Mouse (Mus musculus) stomach, embryonic 14.5 days (tissue): ENCODE results near the gene Plppr3. TPM values are rescaled to one million over a fixed set of nuclear protein-coding genes. Genes with fewer than 3 reads are reported as not detected.
"Not testable (repeated sequence)": the region's sequence is repeated elsewhere in the genome, so short reads cannot be mapped to it uniquely, and the experiment has no call there.

ENCODE experiments used
- ATAC-seq: fragments of 200-750 bp; cut with Nextera tagmentation; 2 replicates; pipeline ENCODE4 v1.8.0; 2017; ENCODE audit warnings: low read depth, moderate TSS enrichment; ENCODE audit not compliant: insufficient number of reproducible peaks, insufficient read depth, low FRiP score
- H3K27ac ChIP-seq: fragments of 300-500 bp; sonication (generic); 2 replicates; pipeline ENCODE4 v1.5.1; 2014; ENCODE audit warnings: mild to moderate bottlenecking, low read length, moderate library complexity, mixed read lengths
- H3K27me3 ChIP-seq: fragments of 300-500 bp; sonication (generic); 2 replicates; pipeline ENCODE4 v1.6.1; 2014; ENCODE audit warnings: low read length, control low read depth, mixed read lengths; ENCODE audit not compliant: control insufficient read depth, insufficient read depth
- H3K36me3 ChIP-seq: fragments of 300-500 bp; sonication (generic); 2 replicates; pipeline ENCODE4 v1.6.1; 2014; ENCODE audit warnings: mild to moderate bottlenecking, control low read depth, low read length, moderate library complexity, mixed read lengths; ENCODE audit not compliant: control insufficient read depth, insufficient read depth
- H3K4me1 ChIP-seq: fragments of 300-500 bp; sonication (generic); 2 replicates; pipeline ENCODE4 v1.6.1; 2014; ENCODE audit warnings: low read length, control low read depth, mixed read lengths; ENCODE audit not compliant: control insufficient read depth, insufficient read depth
- H3K4me2 ChIP-seq: fragments of 300-500 bp; sonication (generic); replicated peaks from 2 replicates; pipeline ENCODE4 v1.6.1; 2014; ENCODE audit warnings: low read depth, low read length, control low read depth
- H3K4me3 ChIP-seq: fragments of 300-500 bp; sonication (generic); 2 replicates; pipeline ENCODE4 v1.5.1; 2014; ENCODE audit warnings: low read depth, low read length, control low read depth
- H3K9ac ChIP-seq: fragments of 300-500 bp; sonication (generic); replicated peaks from 2 replicates; pipeline ENCODE4 v1.6.1; 2014; ENCODE audit warnings: low read depth, mild to moderate bottlenecking, control low read depth, low read length, moderate library complexity, mixed read lengths
- H3K9me3 ChIP-seq: fragments of 300-500 bp; sonication (generic); 2 replicates; pipeline ENCODE4 v1.6.1; 2016; ENCODE audit warnings: low read depth, low read length, control low read depth; ENCODE audit not compliant: control insufficient read depth
- WGBS: fragments of 180-500 bp; shearing (Covaris S2); extraction: QIAGEN DNeasy Blood & Tissue Kit; methylation state at CpG from one replicate; pipeline ENCODE4 v1.1.7; 2014; 5-methylcytosine and 5-hydroxymethylcytosine counted together
- polyA plus RNA-seq: library from polyadenylated mRNA; unstranded; fragments of >200 nt; fragmentation: Nextera tagmentation; extraction: Ambion mirVana; gene quantifications from 2 replicates; pipeline ENCODE4 v1.2.1, GENCODE M21; 2014

The Plppr3 gene
- polyA plus RNA-seq, 1 experiment from 2014 or later = 51.7 TPM

DNA sequence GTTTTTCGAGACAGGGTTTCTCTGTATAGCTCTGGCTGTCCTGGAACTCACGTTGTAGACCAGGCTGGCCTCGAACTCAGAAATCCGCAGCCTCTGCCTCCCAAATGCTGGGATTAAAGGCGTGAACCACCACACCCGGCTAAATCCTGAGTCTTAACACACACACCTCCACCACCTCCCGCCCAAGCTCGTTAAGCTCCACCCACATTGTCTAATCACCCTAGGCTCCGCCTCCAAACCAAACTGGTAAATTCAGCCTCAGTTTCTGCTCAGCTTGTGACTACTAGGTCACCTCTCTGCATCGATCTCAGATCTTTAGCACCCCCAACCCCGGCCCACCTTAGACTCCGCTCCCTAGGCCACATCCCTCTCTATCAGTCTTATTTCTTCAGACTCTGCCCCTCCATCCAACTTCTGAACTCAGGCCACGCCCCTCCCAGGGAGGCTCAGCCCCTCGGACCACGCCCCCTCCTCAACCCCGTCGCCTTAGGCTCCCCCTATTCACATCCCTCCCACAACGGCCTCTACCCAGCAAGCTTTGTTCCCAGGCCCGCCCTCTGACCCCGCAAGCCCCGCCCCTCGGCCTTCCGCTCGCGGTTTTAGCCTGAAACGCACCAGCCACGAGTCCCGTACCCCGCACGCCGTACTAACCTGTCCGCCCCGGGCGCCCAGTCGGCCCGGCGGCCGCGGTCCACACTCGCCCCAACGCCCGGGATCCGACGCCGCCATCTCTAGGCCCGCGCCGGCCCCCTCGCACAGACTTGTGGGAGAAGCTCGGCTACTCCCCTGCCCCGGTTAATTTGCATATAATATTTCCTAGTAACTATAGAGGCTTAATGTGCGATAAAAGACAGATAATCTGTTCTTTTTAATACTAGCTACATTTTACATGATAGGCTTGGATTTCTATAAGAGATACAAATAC is 34.0 kb upstream of the Plppr3 start, which contains the start of gene Med16:
Gene Med16 (minus strand): TSS at position 757 of the 925 bp plus-strand sequence.
- H3K4me3 ChIP-seq = peak within 1 kb of the TSS; percentile 37
- peaks cover 4% of the 10 kb centered on the region; the same call in 1 of the 2 replicates for H3K4me1 ChIP-seq
- H3K27ac ChIP-seq = peak within 1 kb of the TSS; percentile 78
- no peaks in the 10 kb centered on the region for H3K27me3 ChIP-seq
- no peaks in the 10 kb centered on the region for H3K9me3 ChIP-seq
- peak within 1 kb of the TSS; percentile 45 for H3K9ac ChIP-seq
- peak within 1 kb of the TSS; percentile 28 for H3K4me2 ChIP-seq
- ATAC-seq = peak; percentile 96
- WGBS = 1% methylated on average over 52 of the region's 52 CpGs
- peaks cover 42% of the 10 kb centered on the region for H3K36me3 ChIP-seq

- no peak overlapping the region for H3K27ac ChIP-seq
- no peaks in the 10 kb centered on the region for H3K27me3 ChIP-seq
- peaks cover 46% of the 10 kb centered on the region for H3K36me3 ChIP-seq
- ATAC-seq = no peak
- no peaks in the 10 kb centered on the region for H3K9me3 ChIP-seq
- H3K4me1 ChIP-seq = peaks cover 4% of the 10 kb centered on the region; the same call in 1 of the 2 replicates
- no peak overlapping the region for H3K4me2 ChIP-seq
- WGBS = 90% methylated on average over 10 of the region's 10 CpGs
- no peak overlapping the region for H3K4me3 ChIP-seq
- no peak overlapping the region; the same call in 1 of the 2 replicates for H3K9ac ChIP-seq
Observed at GRCm38 (mm10) chr10:79907415-79907814, 33.0 kb upstream of the Plppr3 start.

GRCm38 (mm10) chr10:79906712-79907111 is 32.3 kb upstream of the Plppr3 start:
- Histone ChIP-seq H3K9me3 (no peaks in the 10 kb centered on the region), H3K9ac (no peak overlapping the region), H3K4me2 (no peak overlapping the region), H3K36me3 (peaks cover 43% of the 10 kb centered on the region), H3K4me3 (no peak overlapping the region), H3K27me3 (no peaks in the 10 kb centered on the region), H3K4me1 (peaks cover 4% of the 10 kb centered on the region; the same call in 1 of the 2 replicates), H3K27ac (no peak overlapping the region)
- WGBS = 92% methylated on average over 9 of the region's 9 CpGs
- no peak for ATAC-seq

- Histone ChIP-seq H3K27ac (no peak overlapping the region), H3K4me2 (no peak overlapping the region), H3K9ac (no peak overlapping the region), H3K4me3 (no peak overlapping the region), H3K27me3 (no peaks in the 10 kb centered on the region), H3K9me3 (no peaks in the 10 kb centered on the region), H3K36me3 (peaks cover 58% of the 10 kb centered on the region), H3K4me1 (no peaks in the 10 kb centered on the region)
- no peak for ATAC-seq
- 64% methylated on average over 2 of the region's 2 CpGs for WGBS
Observed at GRCm38 (mm10) chr10:79900951-79901410, 26.5 kb upstream of the Plppr3 start.

GRCm38 (mm10) chr10:79897316-79898245 is 23.1 kb upstream of the Plppr3 start:
- no peaks in the 10 kb centered on the region for H3K9me3 ChIP-seq
- ATAC-seq = no peak
- H3K36me3 ChIP-seq = peaks cover 46% of the 10 kb centered on the region
- H3K27me3 ChIP-seq = no peaks in the 10 kb centered on the region
- no peak overlapping the region for H3K4me2 ChIP-seq
- no peak overlapping the region for H3K27ac ChIP-seq
- H3K4me3 ChIP-seq = no peak overlapping the region
- WGBS = 47% methylated on average over 20 of the region's 20 CpGs
- H3K9ac ChIP-seq = no peak overlapping the region
- no peaks in the 10 kb centered on the region for H3K4me1 ChIP-seq

DNA sequence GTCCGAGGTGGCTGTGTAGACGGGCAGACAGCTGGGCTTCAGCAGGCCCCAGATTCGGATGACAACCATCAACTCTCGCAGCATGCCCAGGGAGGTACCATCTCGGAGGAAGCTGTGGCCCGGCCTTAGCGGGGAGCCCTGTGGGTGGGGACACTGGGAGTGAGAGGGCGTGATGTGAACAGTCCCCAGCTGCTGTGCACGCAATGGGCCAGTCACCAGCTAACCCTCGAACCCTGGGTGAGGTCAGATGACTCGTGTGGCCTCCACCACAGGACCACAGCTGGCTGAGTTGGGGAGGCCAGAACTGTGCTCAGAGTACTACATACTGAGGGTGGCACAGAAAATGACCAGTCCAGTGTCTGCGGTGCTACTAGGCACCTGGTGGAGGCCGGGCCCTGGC is 22.4 kb upstream of the Plppr3 start:
- Histone ChIP-seq H3K4me3 (no peak overlapping the region), H3K9ac (no peak overlapping the region), H3K27ac (no peak overlapping the region), H3K4me1 (no peaks in the 10 kb centered on the region), H3K36me3 (peaks cover 42% of the 10 kb centered on the region), H3K9me3 (no peaks in the 10 kb centered on the region), H3K27me3 (no peaks in the 10 kb centered on the region), H3K4me2 (no peak overlapping the region)
- WGBS = 86% methylated on average over 13 of the region's 13 CpGs
- no peak for ATAC-seq

DNA sequence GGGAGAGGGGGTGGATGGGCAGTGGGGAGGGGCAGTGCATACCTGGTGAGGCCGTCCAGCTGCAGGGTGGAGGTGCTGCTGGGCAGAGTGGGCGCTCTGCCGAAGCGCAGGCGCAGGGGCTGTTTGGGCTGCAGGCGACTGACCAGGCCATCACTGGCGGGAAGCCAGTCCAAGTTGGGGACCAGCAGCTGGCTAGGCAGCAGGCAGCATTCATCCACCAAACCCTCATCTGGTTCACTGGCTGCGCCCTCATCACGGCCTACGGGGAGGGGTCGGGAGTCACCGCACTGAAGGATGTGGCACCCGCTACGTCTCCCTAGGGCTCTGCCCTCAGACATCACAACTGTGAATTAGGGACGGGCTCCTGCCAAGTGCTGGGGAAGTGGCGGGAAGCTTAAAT is 21.9 kb upstream of the Plppr3 start:
- Histone ChIP-seq H3K4me2 (no peak overlapping the region), H3K4me1 (no peaks in the 10 kb centered on the region), H3K27me3 (no peaks in the 10 kb centered on the region), H3K27ac (no peak overlapping the region), H3K9me3 (no peaks in the 10 kb centered on the region), H3K36me3 (peaks cover 37% of the 10 kb centered on the region), H3K9ac (no peak overlapping the region), H3K4me3 (no peak overlapping the region)
- 92% methylated on average over 16 of the region's 16 CpGs for WGBS
- ATAC-seq = no peak

DNA sequence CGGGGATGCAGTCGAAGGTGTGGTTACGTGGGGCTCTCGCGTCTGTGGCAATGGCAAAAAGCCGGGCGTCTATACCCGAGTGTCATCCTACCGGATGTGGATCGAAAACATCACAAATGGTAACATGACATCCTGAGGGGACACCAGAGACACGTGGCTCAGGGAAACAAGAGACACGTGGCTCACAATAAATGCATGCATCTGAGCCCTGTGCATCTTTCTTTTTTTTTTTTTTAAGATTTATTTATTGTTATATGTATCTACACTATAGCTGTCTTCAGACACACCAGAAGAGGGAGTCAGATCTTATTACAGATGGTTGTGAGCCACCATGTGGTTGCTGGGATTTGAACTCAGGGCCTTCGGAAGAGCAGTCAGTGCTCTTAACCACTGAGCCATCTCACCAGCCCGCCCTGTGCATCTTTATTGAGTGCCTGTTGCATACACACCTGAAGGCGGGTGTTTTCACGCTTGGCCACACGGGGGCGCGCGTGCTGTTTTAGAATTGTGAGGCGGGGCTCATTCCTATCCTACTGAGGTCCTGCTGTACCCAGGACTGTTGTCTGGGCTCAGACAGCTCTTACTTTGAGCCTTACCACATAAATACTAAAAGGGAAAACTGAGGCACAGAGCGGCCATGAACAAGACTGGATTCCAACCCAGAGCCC is 18.2 kb upstream of the Plppr3 start:
- not testable (repeated sequence) for H3K4me3 ChIP-seq, H3K4me2 ChIP-seq, H3K4me1 ChIP-seq, H3K27me3 ChIP-seq, ATAC-seq, H3K9me3 ChIP-seq, H3K9ac ChIP-seq, H3K27ac ChIP-seq
- H3K36me3 ChIP-seq = peaks cover 18% of the 10 kb centered on the region
- WGBS = 41% methylated on average over 22 of the region's 22 CpGs
